Mouse (Mus musculus): Measurements from ENCODE around the gene Ptpn5.
A peak's percentile ranks its signal among the peaks of the same experiment; 100 is the strongest.

The Ptpn5 gene

DNA sequence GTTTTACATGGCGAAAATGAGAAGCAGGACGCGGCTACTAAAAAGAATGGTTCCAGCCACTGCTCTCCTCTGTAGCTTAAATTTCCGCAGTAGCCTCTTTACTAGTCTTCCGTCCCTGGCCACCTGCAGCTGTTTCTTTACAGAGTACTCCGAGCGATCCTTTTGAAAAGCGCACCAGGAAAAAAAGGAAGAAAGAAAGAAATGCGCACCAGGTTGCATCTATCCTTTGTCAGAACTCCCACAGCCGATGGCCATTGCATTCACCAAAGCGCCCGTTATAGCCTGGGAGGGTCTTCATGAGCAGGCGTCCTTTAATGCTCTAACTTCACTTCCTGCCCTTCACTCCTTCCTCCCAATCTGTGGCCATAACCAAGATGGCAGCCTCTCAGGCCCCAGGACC, at the start of gene Ptpn5:
Gene Ptpn5, minus strand, starts transcription at position 354 of the 400 bp plus-strand sequence.
- DNase-seq (ENCODE audit: low read depth, low spot score): no peak

GRCm38 (mm10) chr7:47170814-47171213, 37.3 kb upstream of the Ptpn5 start:
- no peak for DNase-seq (ENCODE audit: low read depth, low spot score)

DNA sequence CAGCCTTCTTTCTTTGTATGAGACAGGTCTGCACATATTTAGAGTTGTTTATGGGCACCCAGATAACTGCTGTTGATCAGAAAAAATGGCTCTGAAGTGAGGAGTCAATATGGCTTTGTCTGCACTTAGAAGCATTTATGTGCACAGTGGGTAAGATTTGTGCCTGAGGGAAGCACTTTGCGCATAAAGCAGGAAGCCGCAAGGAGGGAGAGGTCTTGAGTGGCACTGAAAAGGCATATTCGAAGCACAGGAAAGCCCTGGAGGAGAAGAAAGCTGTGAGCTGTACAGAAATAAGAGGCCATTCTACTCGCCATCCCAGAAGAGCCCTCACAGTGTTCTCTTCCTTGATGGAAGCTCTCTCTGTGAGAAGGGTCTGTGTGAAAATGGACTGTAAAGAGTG, 31.5 kb upstream of the Ptpn5 start:
- DNase-seq (ENCODE audit: low read depth, low spot score): no peak

DNA sequence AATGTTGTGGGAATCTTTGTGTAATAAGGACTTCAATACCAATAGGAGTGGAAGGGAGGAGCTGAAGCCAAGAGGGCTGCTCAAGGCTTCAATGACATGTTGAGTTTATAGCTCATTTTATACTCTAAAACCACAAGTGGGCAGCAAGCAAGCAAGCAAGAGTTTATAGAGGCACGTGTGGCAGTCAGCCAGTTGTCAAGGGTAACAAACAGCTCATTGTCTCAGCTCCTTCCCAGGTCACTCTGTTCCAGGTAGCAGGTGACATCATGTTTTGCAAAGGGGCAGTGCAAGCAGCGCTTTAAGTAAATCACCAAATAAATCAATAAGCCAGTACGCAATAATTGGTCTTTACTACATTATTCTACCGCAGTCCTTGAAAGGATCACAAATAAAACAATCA, 29.7 kb upstream of the Ptpn5 start:
- no peak for DNase-seq (ENCODE audit: low read depth, low spot score)

DNA sequence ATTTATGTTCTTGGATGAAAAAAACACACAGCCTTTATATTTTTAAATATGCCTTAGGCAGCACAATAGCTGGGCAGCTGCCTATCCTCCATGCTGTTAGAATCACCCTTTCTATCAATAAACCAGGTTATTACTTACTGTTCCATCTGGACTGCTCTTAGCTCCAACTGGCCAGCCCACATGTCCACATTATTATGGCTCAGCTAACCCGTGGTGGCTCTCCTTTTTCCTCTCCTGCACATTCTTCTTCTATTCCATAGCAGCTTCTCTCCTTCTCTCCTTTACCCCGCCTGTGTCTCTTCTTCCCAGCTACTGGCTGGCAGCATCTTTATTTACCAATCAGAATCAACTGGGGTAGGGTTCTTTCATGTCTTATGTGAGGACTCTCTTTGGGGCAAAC, 25.0 kb upstream of the Ptpn5 start:
- no peak for DNase-seq (ENCODE audit: low read depth, low spot score)

DNA sequence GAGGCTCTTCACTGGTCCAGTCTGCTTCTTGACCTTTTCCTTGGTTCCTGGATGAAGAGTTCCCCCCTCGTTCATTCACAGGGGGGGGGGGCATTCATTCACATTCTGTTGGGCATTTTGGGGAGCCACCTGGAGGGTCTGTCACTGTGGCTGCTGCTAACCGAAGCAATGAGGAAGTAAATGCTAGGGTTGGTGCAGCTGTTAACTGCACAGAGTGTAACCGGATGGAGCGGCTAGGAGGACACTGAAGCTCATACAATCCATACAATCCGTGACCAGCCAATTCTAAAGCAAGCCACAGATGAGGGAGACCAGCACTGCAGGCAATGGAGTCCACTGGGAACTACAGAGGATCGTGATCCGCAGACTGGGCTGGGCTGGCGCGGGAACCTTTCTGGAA, 24.3 kb upstream of the Ptpn5 start:
- DNase-seq (ENCODE audit: low read depth, low spot score): no peak

GRCm38 (mm10) chr7:47155849-47156248, 22.4 kb upstream of the Ptpn5 start:
- no peak for DNase-seq (ENCODE audit: low read depth, low spot score)

DNA sequence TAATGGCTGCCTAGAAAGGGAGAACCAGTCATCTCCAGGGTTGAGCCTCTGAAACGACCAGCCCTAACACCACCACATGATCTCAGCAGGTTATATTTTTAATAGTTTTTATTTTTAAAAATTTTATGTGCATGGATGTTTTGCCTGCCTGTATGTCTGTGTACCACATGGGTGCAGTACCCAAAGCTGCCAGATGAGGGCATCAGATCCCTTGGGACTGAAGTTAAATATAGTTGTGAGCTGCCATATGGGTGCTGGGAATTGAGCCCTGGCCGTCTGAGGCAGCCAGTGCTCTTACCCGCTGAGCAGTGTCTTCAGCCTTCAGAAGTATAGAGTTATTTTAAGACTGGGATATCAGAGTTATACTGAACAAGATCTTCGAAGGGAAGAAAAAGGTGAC, 21.9 kb upstream of the Ptpn5 start:
- no peak for DNase-seq (ENCODE audit: low read depth, low spot score)

- peak; percentile 43 for DNase-seq (ENCODE audit: low read depth, low spot score)
Observed at GRCm38 (mm10) chr7:47150420-47151061, 17.1 kb upstream of the Ptpn5 start.

- no peak for DNase-seq (ENCODE audit: low read depth, low spot score)
Observed at GRCm38 (mm10) chr7:47148298-47148697, 14.8 kb upstream of the Ptpn5 start.

- no peak for DNase-seq (ENCODE audit: low read depth, low spot score)
Observed at GRCm38 (mm10) chr7:47146034-47146812, 12.7 kb upstream of the Ptpn5 start.

DNA sequence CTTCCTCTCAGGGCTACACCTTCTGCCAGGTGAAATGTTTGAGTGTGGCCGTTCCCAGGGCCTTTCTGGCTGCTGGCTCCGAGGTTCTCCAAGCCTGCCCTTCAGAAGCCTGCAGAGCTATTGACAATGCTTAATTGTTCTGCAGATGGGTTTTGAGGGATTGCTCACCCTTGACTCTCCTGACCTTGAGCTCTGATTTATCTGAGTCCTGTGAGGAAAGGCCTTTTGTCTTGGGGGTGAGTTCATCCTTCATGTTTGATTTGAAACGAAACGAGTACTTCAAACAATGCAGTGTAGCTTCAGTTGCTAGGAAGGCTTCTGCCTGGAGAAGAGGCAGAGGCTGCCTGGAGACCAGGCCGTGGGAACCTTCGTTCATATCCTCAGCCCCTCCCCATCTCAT, 10.8 kb upstream of the Ptpn5 start:
- DNase-seq (ENCODE audit: low read depth, low spot score): no peak

- no peak for DNase-seq (ENCODE audit: low read depth, low spot score)
Observed at GRCm38 (mm10) chr7:47139823-47140325, 6.4 kb upstream of the Ptpn5 start.

GRCm38 (mm10) chr7:47134570-47134969, 1.1 kb upstream of the Ptpn5 start:
- no peak for DNase-seq (ENCODE audit: low read depth, low spot score)

GRCm38 (mm10) chr7:47132931-47133260, 588 bp downstream of the Ptpn5 start:
- no peak for DNase-seq (ENCODE audit: low read depth, low spot score)

- peak; percentile 24 for DNase-seq (ENCODE audit: low read depth, low spot score)
Observed at GRCm38 (mm10) chr7:47132180-47132930, 1.1 kb downstream of the Ptpn5 start.

DNA sequence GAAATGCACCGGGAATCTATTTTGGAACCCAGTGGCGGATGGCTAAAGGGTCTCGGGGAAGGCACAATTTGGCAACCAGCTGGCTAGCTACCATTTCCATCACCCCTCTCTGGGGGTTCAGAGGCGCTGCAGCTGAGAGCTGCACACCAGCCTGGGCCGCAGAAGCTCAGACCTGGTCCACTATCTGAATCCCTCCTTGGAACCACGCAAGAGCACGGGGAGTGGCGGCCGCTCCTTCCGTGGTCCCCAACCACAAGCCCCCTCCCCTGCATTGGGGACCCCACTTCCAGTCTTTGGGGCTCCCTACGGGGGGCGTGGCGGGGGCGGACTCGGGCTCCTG, 1.7 kb downstream of the Ptpn5 start:
- no peak for DNase-seq (ENCODE audit: low read depth, low spot score)

DNA sequence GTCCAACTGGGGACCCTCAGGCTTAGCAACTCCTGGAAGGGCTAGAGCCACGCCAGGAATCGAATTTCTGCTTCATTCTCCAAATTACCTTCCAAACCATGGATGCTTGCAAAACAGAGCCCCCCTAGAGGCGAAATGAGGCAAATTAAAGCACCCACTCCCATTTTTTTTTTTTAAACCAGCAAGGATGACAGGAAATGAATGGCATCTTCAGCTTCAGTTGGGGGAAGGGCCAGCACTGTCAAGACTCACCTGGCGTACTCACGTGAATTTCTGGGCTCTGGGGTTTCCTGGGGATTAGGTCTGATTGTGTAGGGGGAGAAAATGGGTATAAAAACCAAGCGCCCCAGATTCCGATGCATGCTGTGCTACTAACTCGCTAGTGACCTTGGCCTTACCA, 2.2 kb downstream of the Ptpn5 start:
- no peak for DNase-seq (ENCODE audit: low read depth, low spot score)

DNA sequence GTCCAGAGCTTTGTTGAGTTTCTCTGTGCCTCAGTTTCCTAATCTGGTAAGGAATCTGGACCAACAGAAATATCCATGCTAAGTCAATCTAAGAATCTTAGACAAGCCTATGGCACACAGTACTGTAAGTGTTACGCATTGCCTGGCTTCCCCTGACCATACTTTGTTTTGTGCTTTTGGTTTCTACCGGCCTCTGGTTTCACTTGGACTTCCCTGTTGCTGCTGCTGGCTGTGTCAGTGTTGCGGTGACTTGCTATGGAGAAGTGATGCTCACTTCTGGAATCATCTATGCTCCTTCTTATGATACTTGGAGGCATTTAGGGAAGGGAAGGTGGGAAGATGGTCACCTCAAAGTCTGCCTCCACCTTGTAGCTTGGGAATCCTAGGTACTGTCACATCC, 11.5 kb downstream of the Ptpn5 start:
- DNase-seq (ENCODE audit: low read depth, low spot score): no peak

GRCm38 (mm10) chr7:47116666-47117065, 16.8 kb downstream of the Ptpn5 start:
- no peak for DNase-seq (ENCODE audit: low read depth, low spot score)

GRCm38 (mm10) chr7:47115491-47115890, 18.0 kb downstream of the Ptpn5 start:
- DNase-seq (ENCODE audit: low read depth, low spot score): no peak

GRCm38 (mm10) chr7:47113383-47113782, 20.1 kb downstream of the Ptpn5 start:
- DNase-seq (ENCODE audit: low read depth, low spot score): no peak

- no peak for DNase-seq (ENCODE audit: low read depth, low spot score)
Observed at GRCm38 (mm10) chr7:47112036-47112435, 21.4 kb downstream of the Ptpn5 start.
